22 mouse cellular contexts compared by ENCODE assay signal in the genomic region with DNA sequence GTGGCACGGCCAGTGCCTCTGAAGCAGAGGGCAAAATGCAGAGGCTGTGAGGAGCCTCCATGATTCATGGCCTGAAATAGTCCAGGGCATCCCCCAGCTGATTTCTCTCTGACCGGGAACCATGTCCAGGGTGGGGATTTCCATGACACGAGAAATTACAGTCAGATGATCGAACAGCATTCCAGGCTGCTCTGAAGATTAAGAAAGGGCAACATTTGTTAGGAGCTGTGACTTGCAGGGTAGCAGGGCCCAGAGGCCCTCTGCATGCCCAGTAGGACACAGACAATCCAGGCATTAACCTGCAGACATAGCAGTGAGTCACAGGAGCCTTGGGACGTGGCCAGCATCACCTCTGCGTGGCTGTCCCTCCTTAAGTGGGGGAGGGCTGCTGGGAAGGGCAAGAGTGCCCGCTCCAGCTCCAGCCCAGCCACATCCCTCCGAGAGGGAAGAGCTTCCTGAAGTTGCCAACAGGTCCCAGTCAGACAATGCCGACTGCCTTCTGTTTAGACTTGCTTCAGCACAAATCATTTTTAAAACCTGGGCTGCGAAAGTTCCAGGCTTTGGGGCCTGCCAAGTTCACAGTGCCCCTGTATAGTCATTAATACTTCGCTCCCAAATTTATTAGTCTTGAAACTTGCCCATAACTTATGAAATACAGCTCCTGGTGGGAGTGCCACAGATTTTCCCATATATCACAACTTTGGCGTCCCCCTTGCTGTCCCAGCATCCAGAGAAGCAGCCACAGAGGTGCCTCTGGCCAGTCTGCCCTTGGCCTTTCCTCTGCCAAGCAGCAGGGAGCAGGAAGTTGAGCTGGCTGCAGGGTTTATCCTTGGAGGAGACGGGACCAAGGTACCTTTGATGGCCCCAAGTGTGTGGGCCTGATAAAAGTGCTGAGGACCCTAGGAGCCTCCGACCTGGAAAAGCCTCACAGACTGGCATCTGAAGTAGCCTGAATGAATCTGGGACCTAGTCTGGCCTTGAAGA.
DNase-seq lines count a peak whose midpoint lies in the region; ATAC-seq lines count a peak whose summit lies in the region.
"Had no signal": no experiment of that assay in that cellular context is flagged by ENCODE, and none has a peak within 500 bp of the region (broad histone marks: within the 10 kb centered on the region; RNA-seq: fewer than 3 reads in every experiment).

No protein-coding gene starts in this region.

- no peak overlapping the region for H3K4me2 ChIP-seq in intestine, embryonic 15.5 days (replicated peaks)
- no peak overlapping the region for H3K4me2 ChIP-seq in intestine, embryonic 16.5 days (ENCODE audit: low read depth, low read length)
- H3K4me2 ChIP-seq: embryonic facial prominence, embryonic 12.5 days; hindbrain, embryonic 14.5 days; stomach, embryonic 15.5 days had no signal

- no peak overlapping the region for H3K27ac ChIP-seq in intestine, embryonic 15.5 days
- H3K27ac ChIP-seq in intestine, embryonic 16.5 days (ENCODE audit: low read length) = no peak overlapping the region
- H3K27ac ChIP-seq: embryonic facial prominence, embryonic 12.5 days; heart, embryonic 10.5 days; hindbrain, embryonic 14.5 days; kidney, postnatal 0 days; stomach, embryonic 15.5 days had no signal

- H3K9ac ChIP-seq in intestine, embryonic 15.5 days = no peak overlapping the region
- no peak overlapping the region for H3K9ac ChIP-seq in intestine, embryonic 16.5 days (ENCODE audit: low read depth, low read length)
- H3K9ac ChIP-seq: embryonic facial prominence, embryonic 12.5 days; hindbrain, embryonic 14.5 days; liver, postnatal 0 days; stomach, embryonic 15.5 days had no signal

- no peak for ATAC-seq in intestine, embryonic 15.5 days
- ATAC-seq in intestine, embryonic 16.5 days = no peak
- ATAC-seq: activated CD4-positive, CD25-positive, alpha-beta regulatory T cell, adult 4 months; forebrain, embryonic 14.5 days; liver, postnatal 0 days had no signal

- H3K4me1 ChIP-seq in intestine, embryonic 15.5 days (replicated peaks) = peaks cover 8% of the 10 kb centered on the region; the same call in 1 of the 2 replicates
- H3K4me1 ChIP-seq in intestine, embryonic 16.5 days (ENCODE audit: control insufficient read depth, insufficient read depth, low read length) = peaks cover 9% of the 10 kb centered on the region
- H3K4me1 ChIP-seq: embryonic facial prominence, embryonic 12.5 days had no signal

- no peaks in the 10 kb centered on the region for H3K9me3 ChIP-seq in intestine, embryonic 15.5 days
- H3K9me3 ChIP-seq in intestine, embryonic 16.5 days (ENCODE audit: control insufficient read depth, low read length) = no peaks in the 10 kb centered on the region
- H3K9me3 ChIP-seq: embryonic facial prominence, embryonic 12.5 days; heart, embryonic 10.5 days; stomach, embryonic 15.5 days had no signal

- H3K27me3 ChIP-seq in intestine, embryonic 15.5 days (replicated peaks) = no peaks in the 10 kb centered on the region; the same call in 1 of the 2 replicates
- H3K27me3 ChIP-seq in intestine, embryonic 16.5 days (replicated peaks; ENCODE audit: control insufficient read depth, insufficient read depth, low read length) = no peaks in the 10 kb centered on the region
- H3K27me3 ChIP-seq: embryonic facial prominence, embryonic 12.5 days; stomach, embryonic 15.5 days had no signal

- H3K36me3 ChIP-seq in intestine, embryonic 15.5 days = no peaks in the 10 kb centered on the region
- no peaks in the 10 kb centered on the region for H3K36me3 ChIP-seq in intestine, embryonic 16.5 days (ENCODE audit: control insufficient read depth, insufficient read depth, low read length)
- H3K36me3 ChIP-seq: embryonic facial prominence, embryonic 12.5 days; heart, embryonic 10.5 days; stomach, embryonic 15.5 days had no signal

- 59% methylated on average over 14 of the region's 14 CpGs for WGBS in intestine, embryonic 15.5 days
- 65% methylated on average over 14 of the region's 14 CpGs for WGBS in intestine, embryonic 16.5 days

- DNase-seq in cerebellum, adult 18-20 months = peak; percentile 42 to 46
- DNase-seq in cerebellum, postnatal 14 days = no peak
- DNase-seq in 3134 (ENCODE audit: extremely low read depth, insufficient read length, low spot score) (peak; percentile 57), NIH3T3 (ENCODE audit: low read depth) (peak; percentile 40)
- DNase-seq in gonadal fat pad, adult 2 months (ENCODE audit: low read depth) = peak; percentile 77
- DNase-seq: cerebellum, adult 11-12 months; gastrocnemius, postnatal 25 days; kidney, adult 11 months; layer of hippocampus, postnatal 36 days; liver, postnatal 0 days; lung, postnatal 14 days; thymus, adult 18-20 months had no signal

- H3K4me3 ChIP-seq in intestine, embryonic 15.5 days (replicated peaks) = no peak overlapping the region
- H3K4me3 ChIP-seq in intestine, embryonic 16.5 days (ENCODE audit: low read length) = no peak overlapping the region
- H3K4me3 ChIP-seq: embryonic facial prominence, embryonic 12.5 days; erythroblast, embryonic 14.5 days; heart, embryonic 10.5 days; stomach, embryonic 15.5 days had no signal

Comparison
In these comparisons a context has a peak if more than half of its experiments do, and no peak if none do; other contexts are left out.
1. DNase-seq: peak in cerebellum, adult 18-20 months (2 of 2), 3134 (single experiment), NIH3T3 (single experiment) and gonadal fat pad, adult 2 months (single experiment); none in cerebellum, postnatal 14 days (0 of 2).